Mouse (Mus musculus) heart, embryonic 11.5 days (tissue): Measurements from ENCODE around the gene Cdk2ap2. TPM values are rescaled to one million over a fixed set of nuclear protein-coding genes. Genes with fewer than 3 reads are reported as not detected.
"Not testable (repeated sequence)": the region's sequence is repeated elsewhere in the genome, so short reads cannot be mapped to it uniquely, and the experiment has no call there.

Experiments
- ATAC-seq: fragments of 200-750 bp; cut with Nextera tagmentation; replicated peaks from 2 replicates; pipeline ENCODE4 v1.8.0; 2017; ENCODE audit warnings: moderate library complexity; ENCODE audit not compliant: insufficient number of reproducible peaks, low FRiP score, low TSS enrichment
- H3K27ac ChIP-seq: fragments of 300-500 bp; sonication (generic); 2 replicates; pipeline ENCODE4 v1.5.1; 2014; ENCODE audit warnings: mild to moderate bottlenecking, low read depth, low read length
- H3K27me3 ChIP-seq: fragments of 300-500 bp; sonication (generic); 2 replicates; pipeline ENCODE4 v1.6.1; 2014; ENCODE audit warnings: mild to moderate bottlenecking, low read length, mixed read lengths; ENCODE audit not compliant: control insufficient read depth, insufficient read depth
- H3K36me3 ChIP-seq: fragments of 300-500 bp; sonication (generic); 2 replicates; pipeline ENCODE4 v1.6.1; 2014; ENCODE audit warnings: mild to moderate bottlenecking, low read length, moderate library complexity, mixed read lengths; ENCODE audit not compliant: control insufficient read depth, insufficient read depth
- H3K4me1 ChIP-seq: fragments of 300-500 bp; sonication (generic); 2 replicates; pipeline ENCODE4 v1.6.1; 2014; ENCODE audit warnings: low read length; ENCODE audit not compliant: control insufficient read depth, insufficient read depth
- H3K4me2 ChIP-seq: fragments of 300-500 bp; sonication (generic); 2 replicates; pipeline ENCODE4 v1.6.1; 2014; ENCODE audit warnings: mild to moderate bottlenecking, moderate library complexity
- H3K4me3 ChIP-seq: fragments of 300-500 bp; sonication (generic); 2 replicates; pipeline ENCODE4 v1.5.1; 2014; ENCODE audit warnings: low read depth, low read length
- H3K9ac ChIP-seq: fragments of 300-500 bp; sonication (generic); 2 replicates; pipeline ENCODE4 v1.6.1; 2014; ENCODE audit warnings: mild to moderate bottlenecking, low read depth, low read length, moderate library complexity
- H3K9me3 ChIP-seq: fragments of 300-500 bp; sonication (generic); replicated peaks from 2 replicates; pipeline ENCODE4 v1.6.1; 2016; ENCODE audit warnings: low read length; ENCODE audit not compliant: control insufficient read depth
- WGBS: fragments of 180-500 bp; shearing (Covaris S2); extraction: QIAGEN DNeasy Blood & Tissue Kit; methylation state at CpG from one replicate; pipeline ENCODE4 v1.1.7; 2014; ENCODE audit not compliant: insufficient replicate concordance; 5-methylcytosine and 5-hydroxymethylcytosine counted together
- polyA plus RNA-seq: library from polyadenylated mRNA; unstranded; fragments of >200 nt; fragmentation: Nextera tagmentation; extraction: Ambion mirVana; gene quantifications from 2 replicates; pipeline ENCODE4 v1.2.1, GENCODE M21; 2014

Cdk2ap2 gene
- polyA plus RNA-seq, 1 experiment from 2014 or later = 63.4 TPM

DNA sequence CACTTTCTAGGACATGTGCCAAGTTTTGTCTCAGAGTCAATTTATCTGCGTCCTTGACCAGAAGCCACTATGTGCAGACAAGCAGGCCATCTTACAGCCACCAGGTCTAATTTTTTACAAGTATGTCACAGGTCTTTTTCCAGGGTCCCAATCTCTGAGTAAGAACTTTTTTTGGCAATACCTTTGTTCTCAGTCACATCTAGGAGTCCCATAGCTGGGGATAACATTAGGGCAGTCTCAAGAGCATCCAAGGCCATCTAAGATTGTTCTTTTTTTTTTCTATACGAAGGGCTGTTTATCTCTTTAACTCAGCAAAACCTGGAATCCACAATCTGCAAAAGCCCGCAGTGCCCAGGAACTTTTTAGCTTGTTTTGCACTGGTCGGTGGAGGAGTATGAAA lies 33.6 kb upstream of the Cdk2ap2 start:
- H3K4me2 ChIP-seq, H3K4me3 ChIP-seq, H3K27me3 ChIP-seq, H3K9me3 ChIP-seq, H3K27ac ChIP-seq, H3K9ac ChIP-seq, H3K36me3 ChIP-seq, H3K4me1 ChIP-seq, ATAC-seq: not testable (repeated sequence)
- WGBS = 30% methylated on average over 3 of the region's 4 CpGs

GRCm38 (mm10) chr19:4064501-4064900 lies 32.5 kb upstream of the Cdk2ap2 start:
- H3K27ac ChIP-seq, H3K4me1 ChIP-seq, ATAC-seq, H3K36me3 ChIP-seq, H3K4me2 ChIP-seq, H3K27me3 ChIP-seq, H3K9me3 ChIP-seq, H3K4me3 ChIP-seq, H3K9ac ChIP-seq: not testable (repeated sequence)
- 33% methylated on average over 1 of the region's 11 CpGs for WGBS

GRCm38 (mm10) chr19:4066280-4066679 lies 30.7 kb upstream of the Cdk2ap2 start:
- no peak overlapping the region for H3K27ac ChIP-seq
- no peaks in the 10 kb centered on the region for H3K27me3 ChIP-seq
- H3K9ac ChIP-seq = no peak overlapping the region
- no peak for ATAC-seq
- 84% methylated on average over 6 of the region's 6 CpGs for WGBS
- no peaks in the 10 kb centered on the region for H3K9me3 ChIP-seq
- no peak overlapping the region for H3K4me2 ChIP-seq
- no peaks in the 10 kb centered on the region for H3K4me1 ChIP-seq
- no peak overlapping the region for H3K4me3 ChIP-seq
- H3K36me3 ChIP-seq = no peaks in the 10 kb centered on the region

- Histone ChIP-seq H3K27me3 (no peaks in the 10 kb centered on the region), H3K36me3 (no peaks in the 10 kb centered on the region), H3K4me2 (no peak overlapping the region), H3K4me3 (no peak overlapping the region), H3K27ac (no peak overlapping the region), H3K4me1 (no peaks in the 10 kb centered on the region), H3K9ac (no peak overlapping the region), H3K9me3 (no peaks in the 10 kb centered on the region)
- no peak for ATAC-seq
These were observed 30.1 kb upstream of the Cdk2ap2 start for GRCm38 (mm10) chr19:4066877-4067276.

- not testable (repeated sequence) for H3K4me1 ChIP-seq, H3K9ac ChIP-seq, H3K9me3 ChIP-seq, H3K4me3 ChIP-seq, H3K36me3 ChIP-seq, ATAC-seq, H3K27me3 ChIP-seq, H3K4me2 ChIP-seq, H3K27ac ChIP-seq
- 85% methylated on average over 2 of the region's 2 CpGs for WGBS
These were observed 28.7 kb upstream of the Cdk2ap2 start for GRCm38 (mm10) chr19:4068242-4068641.

DNA sequence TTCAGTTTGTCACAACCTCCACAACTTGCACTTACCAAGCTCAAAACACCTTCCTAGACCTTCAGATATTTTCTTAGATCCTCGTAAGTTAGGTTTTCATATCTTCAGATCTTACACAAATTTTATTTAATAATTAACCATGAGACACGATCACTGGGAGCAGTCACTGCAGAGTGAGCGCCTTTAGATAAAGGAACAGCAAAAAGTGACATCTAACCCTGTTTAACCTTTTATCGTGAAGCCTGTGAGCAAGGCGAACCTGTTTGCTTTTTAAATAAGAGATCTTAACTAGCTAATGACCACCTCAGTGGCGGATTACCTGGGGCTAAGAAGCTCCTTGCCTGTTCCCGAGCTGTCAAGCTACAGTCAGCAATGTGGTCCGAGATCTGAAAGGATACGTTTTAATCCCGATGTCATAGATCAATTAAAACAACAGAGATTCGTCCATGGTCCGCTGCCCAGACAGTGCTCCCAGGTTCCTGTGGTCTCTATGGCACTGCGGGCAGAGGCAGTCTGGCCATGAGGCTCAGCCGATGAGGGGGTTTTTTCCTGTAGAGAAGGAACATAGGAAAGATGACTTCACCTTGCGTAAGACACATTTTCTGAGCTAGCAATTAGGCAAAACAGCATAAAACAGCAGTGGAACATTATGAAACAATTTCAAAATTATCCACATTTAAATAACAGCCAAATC lies 28.1 kb upstream of the Cdk2ap2 start:
- Histone ChIP-seq H3K27ac (no peak overlapping the region), H3K27me3 (no peaks in the 10 kb centered on the region), H3K4me2 (no peak overlapping the region), H3K4me3 (no peak overlapping the region), H3K9ac (no peak overlapping the region), H3K4me1 (no peaks in the 10 kb centered on the region), H3K36me3 (no peaks in the 10 kb centered on the region), H3K9me3 (no peaks in the 10 kb centered on the region)
- 68% methylated on average over 15 of the region's 15 CpGs for WGBS
- ATAC-seq = no peak

GRCm38 (mm10) chr19:4070311-4070710 lies 26.7 kb upstream of the Cdk2ap2 start:
- no peak for ATAC-seq
- Histone ChIP-seq H3K9me3 (no peaks in the 10 kb centered on the region), H3K4me1 (no peaks in the 10 kb centered on the region), H3K4me3 (no peak overlapping the region), H3K27ac (no peak overlapping the region), H3K27me3 (no peaks in the 10 kb centered on the region), H3K9ac (no peak overlapping the region), H3K36me3 (no peaks in the 10 kb centered on the region), H3K4me2 (no peak overlapping the region)
- WGBS = 71% methylated on average over 15 of the region's 15 CpGs

DNA sequence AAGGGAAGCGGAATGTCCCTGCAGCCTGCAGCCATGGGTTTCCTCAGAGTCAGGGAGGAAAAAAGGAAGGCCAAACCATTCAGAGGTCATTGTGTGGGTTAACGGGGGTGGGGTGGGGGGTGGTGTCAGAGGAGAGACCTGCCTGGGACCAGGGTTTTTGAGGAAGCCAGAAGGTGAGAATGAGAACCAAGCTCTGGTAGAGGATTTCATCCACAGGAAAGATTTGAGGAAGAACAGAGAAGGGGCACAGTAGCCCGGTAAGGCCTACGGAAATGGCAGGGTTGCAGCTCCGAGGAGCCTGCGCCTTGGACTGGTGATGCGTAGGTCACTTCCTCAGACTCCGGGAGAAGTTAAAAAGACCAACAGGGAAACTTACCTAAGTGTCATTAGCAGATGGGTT lies 26.2 kb upstream of the Cdk2ap2 start:
- H3K4me1 ChIP-seq = no peaks in the 10 kb centered on the region
- no peaks in the 10 kb centered on the region for H3K36me3 ChIP-seq
- H3K4me3 ChIP-seq = no peak overlapping the region
- ATAC-seq = no peak
- no peaks in the 10 kb centered on the region for H3K27me3 ChIP-seq
- H3K9me3 ChIP-seq = no peaks in the 10 kb centered on the region
- 74% methylated on average over 8 of the region's 8 CpGs for WGBS
- H3K9ac ChIP-seq = no peak overlapping the region
- no peak overlapping the region for H3K27ac ChIP-seq
- no peak overlapping the region for H3K4me2 ChIP-seq

DNA sequence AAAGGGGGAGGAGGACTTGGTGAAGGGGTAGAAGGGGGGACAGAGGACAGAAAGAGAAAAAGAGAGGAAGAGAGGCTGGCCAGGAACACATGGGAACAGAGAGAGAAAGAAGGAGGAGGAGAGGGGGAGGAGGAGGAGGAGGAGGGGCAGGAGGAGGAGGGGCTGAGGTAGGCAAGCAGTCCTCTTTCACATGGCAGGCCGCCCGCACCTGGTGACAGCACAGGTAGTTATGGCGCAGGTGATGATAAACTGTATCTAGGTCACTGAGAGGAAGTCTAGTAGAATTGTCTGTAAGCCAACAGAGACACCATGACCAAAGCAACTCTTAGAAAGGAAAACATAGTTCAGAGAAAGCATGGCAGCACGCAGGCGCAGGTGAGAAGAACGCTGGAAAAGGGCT lies 25.6 kb upstream of the Cdk2ap2 start:
- H3K27ac ChIP-seq = no peak overlapping the region
- no peaks in the 10 kb centered on the region for H3K27me3 ChIP-seq
- no peaks in the 10 kb centered on the region for H3K4me1 ChIP-seq

More for the DNA sequence above, 25.6 kb upstream of the Cdk2ap2 start:
- Histone ChIP-seq H3K9ac (no peak overlapping the region), H3K36me3 (no peaks in the 10 kb centered on the region), H3K9me3 (no peaks in the 10 kb centered on the region), H3K4me2 (no peak overlapping the region), H3K4me3 (no peak overlapping the region)
- WGBS = 89% methylated on average over 6 of the region's 6 CpGs
- ATAC-seq = no peak
